Mouse (Mus musculus) embryonic fibroblast, embryonic 13.5 days (primary cell): Measurements from ENCODE around the gene Osgepl1.

Experiments used
- CTCF ChIP-seq: IDR thresholded peaks from 2 replicates; pipeline ENCODE4 v1.5.1; 2011; ENCODE audit warnings: mild to moderate bottlenecking, control low read depth, low read length, moderate library complexity, borderline replicate concordance; ENCODE audit not compliant: insufficient read depth
- POLR2A ChIP-seq: IDR thresholded peaks from 2 replicates; pipeline ENCODE4 v1.6.1; 2011; ENCODE audit warnings: low read depth, mild to moderate bottlenecking, control low read depth, low read length, moderate library complexity

GRCm38 (mm10) chr1:53324277-53324676, 10.9 kb downstream of the Osgepl1 start:
- no peak for TF ChIP-seq CTCF
- TF ChIP-seq POLR2A: no peak
